Mouse (Mus musculus) left cerebral cortex, postnatal 10 days (tissue): ENCODE data around the gene Oaz3. TPM values are rescaled to one million over a fixed set of nuclear protein-coding genes. Genes with fewer than 3 reads are reported as not detected.

ENCODE experiments used
- DNase-seq, 2 experiments: peaks; one replicate each; pipeline ENCODE4 v3.0.0; 2021 to 2022; ENCODE audit warnings: low spot score in 2 of 2, mixed read lengths in 1 of 2; ENCODE audit errors: extremely low spot score in 1 of 2
- intact Hi-C: fragments of 180-260 bp; cut with DNase I; formaldehyde crosslinking; loops from one replicate; pipeline ENCODE4 v1.15.1; 2025
- total RNA-seq, 2 experiments: library from RNA; stranded (reverse); gene quantifications; 2 replicates each; pipeline ENCODE4 v1.2.3; 2021

Oaz3 gene
- not detected for total RNA-seq

- intact Hi-C loops, result loop anchor here (2.0 kb wide), 1 partner anchor 77 kb away; no protein-coding TSS in a partner anchor
- DNase-seq, result no peak
These were observed at the start of gene Oaz3 for GRCm38 (mm10) chr3:94443597-94443964. Gene Oaz3 (minus strand): TSS chr3:94443915.

GRCm38 (mm10) chr3:94487581-94487980, 43.9 kb upstream of the Oaz3 start:
- no peak for DNase-seq
- intact Hi-C loops, result no loop called here

- no peak for DNase-seq
- intact Hi-C loops, result no loop called here
These were observed 42.2 kb upstream of the Oaz3 start for GRCm38 (mm10) chr3:94485922-94486321.

DNA sequence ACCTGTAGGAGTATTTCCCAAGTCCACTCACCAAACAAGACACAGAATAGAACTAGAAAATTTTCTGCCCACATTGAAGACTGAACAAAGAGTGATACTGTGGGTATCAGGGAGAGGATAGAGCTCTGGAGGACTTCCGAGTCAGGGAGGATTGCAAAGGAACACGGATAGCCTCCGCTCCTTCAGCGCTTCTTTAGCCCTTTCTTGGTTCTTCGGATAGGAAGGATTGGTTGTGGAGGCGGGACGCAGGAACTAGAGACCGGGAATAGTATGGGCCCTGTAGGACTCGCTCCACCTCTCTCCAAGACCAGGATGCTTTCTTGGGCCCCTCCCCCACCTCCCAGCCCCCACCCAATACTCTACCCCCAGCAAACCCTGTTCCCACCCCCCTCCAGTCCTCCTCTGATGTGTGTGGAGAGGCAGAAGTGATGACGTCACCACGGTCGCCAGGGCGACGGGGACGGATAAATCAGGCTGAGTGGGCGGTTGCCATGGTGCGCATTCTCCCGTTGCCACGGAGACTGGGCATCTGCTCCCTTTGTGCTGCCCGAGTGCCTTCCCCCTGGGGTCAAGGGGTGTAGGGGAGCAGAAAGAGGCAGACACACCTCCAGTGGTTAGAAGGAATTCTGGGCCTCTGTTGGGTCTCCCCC, 40.2 kb upstream of the Oaz3 start:
- intact Hi-C loops, result no loop called here

GRCm38 (mm10) chr3:94482764-94483385, 39.2 kb upstream of the Oaz3 start:
- no peak for DNase-seq
- intact Hi-C loops, result no loop called here

More for the DNA sequence above, 40.2 kb upstream of the Oaz3 start:
- DNase-seq, result peak; percentile 94 to 96

GRCm38 (mm10) chr3:94481429-94481828, 37.7 kb upstream of the Oaz3 start:
- intact Hi-C loops, result no loop called here
- DNase-seq, result no peak

- no peak for DNase-seq
- intact Hi-C loops, result no loop called here
These were observed 36.7 kb upstream of the Oaz3 start, which contains the start of gene Riiad1 for GRCm38 (mm10) chr3:94480291-94480884. Gene Riiad1 (minus strand): TSS chr3:94480341.

DNA sequence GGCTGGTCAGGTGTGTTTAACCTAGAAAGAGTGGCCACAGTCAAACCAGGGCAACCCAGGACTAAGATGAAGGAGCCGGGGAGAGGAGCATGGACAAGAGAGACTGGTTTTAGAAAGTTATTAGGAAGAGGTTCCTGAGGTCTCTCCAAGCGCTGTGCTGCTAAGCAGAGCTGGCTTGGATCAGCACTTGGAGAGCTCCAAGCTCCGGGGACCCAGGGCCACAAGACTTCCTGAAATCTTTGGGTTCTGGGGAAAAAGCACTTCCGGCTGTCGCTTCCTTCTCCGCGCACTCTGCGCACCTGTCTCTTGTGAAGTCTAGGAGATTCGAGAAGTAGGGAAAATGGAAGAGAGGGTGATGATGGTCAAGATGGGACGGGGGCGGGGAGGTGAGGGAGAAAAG, 35.8 kb upstream of the Oaz3 start:
- intact Hi-C loops, result no loop called here
- DNase-seq, result no peak

- DNase-seq, result no peak
- intact Hi-C loops, result no loop called here
These were observed 35.0 kb upstream of the Oaz3 start for GRCm38 (mm10) chr3:94478591-94479169.

DNA sequence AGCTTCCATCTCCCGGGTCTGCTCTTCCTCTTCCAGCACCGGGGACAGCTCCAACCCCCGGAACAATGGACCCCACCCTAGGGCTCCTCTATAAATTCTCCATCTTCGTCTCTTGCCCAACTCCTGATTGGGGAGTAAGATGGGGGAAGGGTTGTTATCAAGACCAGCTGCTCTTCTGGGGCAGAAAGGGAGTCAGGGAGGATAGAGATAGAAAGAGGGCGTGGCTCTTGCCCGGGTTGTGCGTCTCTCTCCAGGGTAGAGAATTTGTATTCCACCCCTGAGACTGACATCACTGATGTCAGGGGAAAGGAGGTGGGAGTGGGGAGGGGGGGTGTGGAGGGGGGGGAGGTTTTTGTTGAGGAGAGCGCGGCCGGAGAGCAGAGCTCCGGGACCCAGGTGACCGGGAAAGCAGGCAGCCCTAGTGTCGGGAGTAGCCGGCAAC, 34.3 kb upstream of the Oaz3 start, which contains the start of gene Celf3:
Gene Celf3 (plus strand): TSS at position 315 of the 442 bp plus-strand sequence.
- peak; percentile 64 to 79 for DNase-seq
- intact Hi-C loops, result no loop called here

GRCm38 (mm10) chr3:94477444-94477843, 33.7 kb upstream of the Oaz3 start:
- intact Hi-C loops, result no loop called here
- no peak for DNase-seq

DNA sequence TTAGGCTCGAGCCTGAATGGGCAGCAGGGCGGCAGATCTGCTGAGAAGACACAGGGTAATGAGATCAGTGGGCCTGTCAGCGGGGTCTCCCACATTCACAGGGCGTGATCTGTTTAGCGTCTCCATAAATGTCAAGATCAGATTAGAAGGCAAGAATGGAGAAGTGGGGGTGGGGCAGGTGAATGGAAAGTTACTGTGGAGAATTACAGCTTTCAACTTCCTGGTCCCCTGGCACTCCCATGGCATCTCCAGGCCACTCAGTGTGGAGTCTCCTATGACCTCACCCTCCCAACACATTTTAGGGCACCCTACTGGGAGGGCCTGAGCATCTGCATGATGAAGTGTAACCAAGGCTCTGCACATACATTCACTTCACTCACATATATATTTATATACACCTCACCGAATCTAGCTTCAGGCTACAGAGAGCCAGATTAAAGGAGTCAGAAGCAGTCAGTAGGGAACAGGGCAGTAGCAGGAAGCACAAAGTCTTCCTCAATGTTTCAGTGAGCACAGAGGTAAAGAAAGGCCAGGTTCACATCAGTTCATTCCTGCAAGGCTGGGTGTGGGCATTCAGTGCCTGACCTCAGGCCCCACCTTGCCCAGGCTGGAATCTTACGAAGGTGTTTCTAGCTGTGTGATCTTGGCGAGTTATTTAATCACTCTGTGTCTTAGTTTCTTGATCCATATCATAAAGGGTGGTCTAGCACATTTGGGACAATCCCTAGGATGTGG, 32.8 kb upstream of the Oaz3 start:
- no peak for DNase-seq
- intact Hi-C loops, result no loop called here

- intact Hi-C loops, result no loop called here
- no peak for DNase-seq
These were observed 30.0 kb upstream of the Oaz3 start for GRCm38 (mm10) chr3:94473567-94474232.

DNA sequence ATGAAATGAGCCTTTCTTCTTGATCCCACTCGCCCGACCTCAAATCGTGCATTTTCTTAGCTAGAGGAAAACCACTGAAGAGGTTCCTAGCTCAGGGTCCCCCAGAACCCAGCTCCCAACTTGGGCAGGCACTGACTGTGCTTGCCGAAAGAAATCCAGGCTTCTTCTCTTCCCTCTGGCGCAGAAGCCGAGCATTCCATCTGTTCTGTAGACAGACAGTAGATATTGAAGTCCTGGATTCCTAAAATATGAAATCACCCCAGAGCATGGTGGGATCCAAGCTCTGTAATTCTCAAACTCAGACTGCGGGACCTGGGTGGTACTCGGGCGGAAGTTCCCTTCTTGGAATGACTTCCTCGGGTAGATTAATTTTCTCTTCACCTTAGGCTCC, 29.4 kb upstream of the Oaz3 start:
- intact Hi-C loops, result no loop called here
- DNase-seq, result no peak

DNA sequence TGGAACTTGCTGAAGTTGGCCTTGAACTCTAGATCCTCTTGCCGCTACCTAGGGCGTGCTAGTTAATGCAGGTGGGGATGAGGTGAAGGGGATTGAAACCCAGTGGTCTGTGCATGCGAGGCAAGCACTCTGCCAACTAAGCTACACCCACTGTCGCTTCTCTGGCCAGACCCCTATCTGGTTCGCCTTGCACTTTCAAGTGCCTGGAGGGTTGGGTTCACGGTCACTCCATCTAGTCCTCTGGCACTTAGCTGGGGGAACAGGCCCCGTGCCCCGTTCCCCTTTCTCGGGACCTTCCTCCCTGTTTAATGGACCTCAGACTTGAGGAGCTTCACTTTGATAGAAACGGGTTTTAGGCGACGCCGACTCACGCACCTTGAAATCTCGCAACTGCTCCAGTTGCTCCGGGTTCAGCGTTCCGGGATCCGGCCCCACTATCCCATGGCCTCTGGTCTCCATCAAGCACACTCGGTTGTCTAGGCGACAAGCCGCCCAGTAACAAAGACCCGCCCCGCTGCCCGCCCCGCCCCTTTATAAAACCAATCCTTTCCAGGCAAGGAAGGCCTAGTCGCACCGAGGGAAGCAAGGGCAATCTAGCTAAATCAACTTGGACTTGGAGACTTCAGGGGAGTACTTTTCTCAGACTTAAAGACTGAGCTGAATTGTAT, 28.9 kb upstream of the Oaz3 start:
- DNase-seq, result no peak

GRCm38 (mm10) chr3:94468931-94469330, 25.2 kb upstream of the Oaz3 start:
- intact Hi-C loops, result no loop called here

More for the DNA sequence above, 28.9 kb upstream of the Oaz3 start:
- intact Hi-C loops, result no loop called here

GRCm38 (mm10) chr3:94465632-94466430, 22.1 kb upstream of the Oaz3 start:
- intact Hi-C loops, result no loop called here
- peak in 1 of 2 experiments; percentile 79 for DNase-seq

More at GRCm38 (mm10) chr3:94468931-94469330, 25.2 kb upstream of the Oaz3 start:
- no peak for DNase-seq
